Mouse (Mus musculus) megakaryocyte, embryonic 14.5 days (primary cell): ENCODE data around the gene Bag2. TPM values are rescaled to one million over a fixed set of nuclear protein-coding genes. Genes with fewer than 3 reads are reported as not detected.

Source experiments
- H3K27me3 ChIP-seq: replicated peaks from 2 replicates; pipeline ENCODE3; 2012; ENCODE audit warnings: inconsistent platforms
- H3K36me3 ChIP-seq: replicated peaks from 2 replicates; pipeline ENCODE3; 2012; ENCODE audit warnings: low read length, inconsistent platforms, mixed read lengths
- H3K4me1 ChIP-seq: 2 replicates; pipeline ENCODE4 v1.6.1; 2012; ENCODE audit warnings: inconsistent platforms
- H3K4me3 ChIP-seq: replicated peaks from 2 replicates; pipeline ENCODE3; 2012; ENCODE audit warnings: moderate library complexity, mild to moderate bottlenecking, inconsistent platforms
- H3K9me3 ChIP-seq: 2 replicates; pipeline ENCODE4 v1.6.1; 2012; ENCODE audit warnings: inconsistent platforms
- FLI1 ChIP-seq: IDR thresholded peaks from 2 replicates; pipeline ENCODE4 v1.6.1; 2012; ENCODE audit warnings: low read length, inconsistent platforms, mixed read lengths
- GATA1 ChIP-seq: IDR thresholded peaks from 3 replicates; pipeline ENCODE4 v1.6.1; 2012; ENCODE audit warnings: mixed read lengths, low read length, inconsistent platforms, borderline replicate concordance
- polyA plus RNA-seq: library from polyadenylated mRNA; stranded (reverse); fragments of >175 nt; gene quantifications from 2 replicates; pipeline ENCODE4 v1.2.3, GENCODE M21; 2012; ENCODE audit warnings: low replicate concordance; ENCODE audit not compliant: insufficient read depth

Gene Bag2
- polyA plus RNA-seq, 1 experiment, result 13.0 TPM

- Histone ChIP-seq H3K4me1 (peaks cover 8% of the 10 kb centered on the region; the same call in 1 of the 2 replicates), H3K36me3 (peaks cover 32% of the 10 kb centered on the region), H3K4me3 (no peak overlapping the region), H3K9me3 (no peaks in the 10 kb centered on the region), H3K27me3 (no peaks in the 10 kb centered on the region)
- TF ChIP-seq FLI1 (no peak), GATA1 (no peak)
Measured at GRCm38 (mm10) chr1:33734001-33734685, 23.5 kb downstream of the Bag2 start.

- Histone ChIP-seq H3K4me1 (no peaks in the 10 kb centered on the region; the same call in 1 of the 2 replicates), H3K4me3 (no peak overlapping the region), H3K27me3 (no peaks in the 10 kb centered on the region), H3K36me3 (peaks cover 27% of the 10 kb centered on the region), H3K9me3 (no peaks in the 10 kb centered on the region)
- TF ChIP-seq FLI1 (no peak), GATA1 (no peak)
Measured at GRCm38 (mm10) chr1:33733044-33733443, 24.6 kb downstream of the Bag2 start.

- H3K4me3 ChIP-seq, result no peak overlapping the region
- peaks cover 41% of the 10 kb centered on the region for H3K36me3 ChIP-seq
- peaks cover 2% of the 10 kb centered on the region for H3K27me3 ChIP-seq
- no peak for TF ChIP-seq GATA1
- H3K4me1 ChIP-seq, result peaks cover 19% of the 10 kb centered on the region
- no peaks in the 10 kb centered on the region for H3K9me3 ChIP-seq
Measured at GRCm38 (mm10) chr1:33725086-33725485, 32.5 kb downstream of the Bag2 start.

- Histone ChIP-seq H3K27me3 (peaks cover 6% of the 10 kb centered on the region), H3K9me3 (no peaks in the 10 kb centered on the region), H3K36me3 (peaks cover 41% of the 10 kb centered on the region), H3K4me3 (no peak overlapping the region), H3K4me1 (peaks cover 24% of the 10 kb centered on the region)
- no peak for TF ChIP-seq FLI1
- TF ChIP-seq GATA1, result no peak
Measured at GRCm38 (mm10) chr1:33724516-33724915, 33.1 kb downstream of the Bag2 start.

GRCm38 (mm10) chr1:33721020-33721419 is 36.6 kb downstream of the Bag2 start:
- peaks cover 9% of the 10 kb centered on the region for H3K27me3 ChIP-seq
- H3K4me3 ChIP-seq, result no peak overlapping the region
- TF ChIP-seq FLI1 (no peak), GATA1 (no peak)
- H3K4me1 ChIP-seq, result peaks cover 26% of the 10 kb centered on the region
- H3K9me3 ChIP-seq, result no peaks in the 10 kb centered on the region
- peaks cover 33% of the 10 kb centered on the region for H3K36me3 ChIP-seq

GRCm38 (mm10) chr1:33720231-33720630 is 37.4 kb downstream of the Bag2 start:
- no peaks in the 10 kb centered on the region for H3K9me3 ChIP-seq
- H3K27me3 ChIP-seq, result peaks cover 10% of the 10 kb centered on the region
- peaks cover 26% of the 10 kb centered on the region for H3K4me1 ChIP-seq
- peaks cover 26% of the 10 kb centered on the region for H3K36me3 ChIP-seq
- H3K4me3 ChIP-seq, result peak overlapping the region; percentile 97
- TF ChIP-seq GATA1 (no peak), FLI1 (no peak)

GRCm38 (mm10) chr1:33719733-33720225 is 37.8 kb downstream of the Bag2 start, which contains the start of gene Rab23:
TSS of gene Rab23 (plus strand) at chr1:33719887.
- H3K4me1 ChIP-seq, result peaks cover 26% of the 10 kb centered on the region
- H3K4me3 ChIP-seq, result peak within 1 kb of the TSS; percentile 97
- peaks cover 10% of the 10 kb centered on the region for H3K27me3 ChIP-seq
- no peak for TF ChIP-seq GATA1
- TF ChIP-seq FLI1, result no peak
- H3K9me3 ChIP-seq, result no peaks in the 10 kb centered on the region
- H3K36me3 ChIP-seq, result peaks cover 21% of the 10 kb centered on the region

- no peaks in the 10 kb centered on the region for H3K9me3 ChIP-seq
- H3K36me3 ChIP-seq, result peaks cover 6% of the 10 kb centered on the region
- H3K27me3 ChIP-seq, result peaks cover 14% of the 10 kb centered on the region
- peaks cover 19% of the 10 kb centered on the region for H3K4me1 ChIP-seq
- no peak overlapping the region for H3K4me3 ChIP-seq
- TF ChIP-seq GATA1 (no peak), FLI1 (no peak)
Measured at GRCm38 (mm10) chr1:33717636-33718035, 40.0 kb downstream of the Bag2 start.

- Histone ChIP-seq H3K4me3 (no peak overlapping the region), H3K27me3 (peaks cover 19% of the 10 kb centered on the region), H3K4me1 (peaks cover 11% of the 10 kb centered on the region), H3K9me3 (no peaks in the 10 kb centered on the region), H3K36me3 (no peaks in the 10 kb centered on the region)
- TF ChIP-seq GATA1 (no peak), FLI1 (no peak)
Measured at GRCm38 (mm10) chr1:33714796-33715195, 42.8 kb downstream of the Bag2 start.

GRCm38 (mm10) chr1:33712026-33712425 is 45.6 kb downstream of the Bag2 start:
- Histone ChIP-seq H3K36me3 (no peaks in the 10 kb centered on the region), H3K27me3 (peaks cover 14% of the 10 kb centered on the region), H3K4me1 (peaks cover 7% of the 10 kb centered on the region), H3K9me3 (no peaks in the 10 kb centered on the region), H3K4me3 (no peak overlapping the region)
- TF ChIP-seq GATA1, result no peak
- TF ChIP-seq FLI1, result no peak
